Mouse (Mus musculus): ENCODE data around the gene Olfr781. TPM values are rescaled to one million over a fixed set of nuclear protein-coding genes. Genes with fewer than 3 reads are reported as not detected.

Olfr781 gene
- not detected for polyA plus RNA-seq (2015; fragmentation: Illumina TruSeq; extraction: RNeasy Lipid Tissue Mini Kit (QIAGEN cat#74804); ENCODE audit: insufficient read depth, low replicate concordance)

DNA sequence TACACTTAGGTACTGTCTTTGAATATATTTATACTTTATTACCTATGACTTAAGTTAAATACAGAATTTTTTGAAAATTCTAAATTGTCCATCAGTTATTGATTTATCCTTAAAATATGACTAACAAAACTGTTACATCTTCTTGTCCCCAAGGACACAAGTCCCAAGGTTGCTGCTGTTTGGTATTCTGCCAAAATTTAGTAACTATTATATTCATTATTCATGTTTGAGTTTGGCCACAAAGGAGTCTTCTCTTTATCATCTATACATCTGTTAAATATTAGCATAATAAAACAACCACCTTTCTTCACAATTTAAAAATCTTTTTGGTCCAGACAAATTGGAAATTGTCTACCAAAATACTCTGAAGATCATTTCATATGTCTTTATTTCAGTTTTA lies at the start of gene Olfr781:
Gene Olfr781 (plus strand): TSS at position 301 of the 400 bp plus-strand sequence.

DNA sequence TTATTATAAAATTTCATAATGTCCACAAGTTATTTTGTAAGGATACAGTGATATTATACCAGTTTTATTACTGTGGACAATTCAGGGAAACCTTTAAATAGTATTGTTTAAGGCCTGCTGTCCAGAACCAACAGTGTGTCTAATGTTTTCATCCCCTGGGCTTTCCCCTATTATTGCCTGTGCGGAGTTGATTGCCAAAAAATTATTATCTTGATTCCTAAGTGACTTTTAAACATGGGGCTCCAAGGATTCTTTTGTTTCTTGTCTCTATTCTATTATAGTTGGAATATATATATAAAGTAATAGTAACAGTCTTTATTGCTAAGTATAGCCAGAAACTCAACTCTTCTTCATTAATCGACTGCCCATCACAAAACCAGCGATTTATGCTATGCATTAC lies 10.8 kb upstream of the Olfr781 start, which contains the start of gene Olfr780:
Gene Olfr780 (plus strand): TSS at position 301 of the 400 bp plus-strand sequence.

DNA sequence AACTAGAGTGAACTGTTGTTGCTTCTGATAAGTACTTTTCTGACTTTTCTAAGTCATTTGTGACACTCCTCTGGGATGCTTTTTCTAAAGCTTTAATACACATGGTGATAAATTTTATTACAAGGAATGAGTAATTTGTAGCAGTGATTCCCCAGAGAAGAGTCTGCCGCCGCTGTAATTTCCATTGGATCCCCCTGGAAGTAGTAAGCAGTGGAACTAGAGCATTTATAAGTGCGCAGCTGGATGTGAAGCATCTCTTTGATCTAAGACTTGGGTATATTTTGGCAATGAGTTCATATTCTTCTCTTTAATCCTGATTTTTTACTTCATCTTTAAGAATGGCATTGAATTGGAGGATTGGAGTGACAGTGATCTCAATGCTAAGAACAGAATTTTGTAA lies 19.9 kb downstream of the Olfr781 start, which contains the start of gene Olfr782:
Gene Olfr782 (plus strand): TSS at position 301 of the 400 bp plus-strand sequence.

Other genes starting within 250 kb of the Olfr781 start
- gene Olfr767, start 245.9 kb upstream of the Olfr781 start, polyA plus RNA-seq (2015; fragmentation: Illumina TruSeq; extraction: RNeasy Lipid Tissue Mini Kit (QIAGEN cat#74804); ENCODE audit: insufficient read depth, low replicate concordance) = not detected
- not detected for gene Olfr768, start 229.5 kb upstream of the Olfr781 start, polyA plus RNA-seq (2015; fragmentation: Illumina TruSeq; extraction: RNeasy Lipid Tissue Mini Kit (QIAGEN cat#74804); ENCODE audit: insufficient read depth, low replicate concordance)
- gene Olfr769, start 211.0 kb upstream of the Olfr781 start, polyA plus RNA-seq (2015; fragmentation: Illumina TruSeq; extraction: RNeasy Lipid Tissue Mini Kit (QIAGEN cat#74804); ENCODE audit: insufficient read depth, low replicate concordance) = not detected
- gene Olfr770, start 189.9 kb upstream of the Olfr781 start, polyA plus RNA-seq (2015; fragmentation: Illumina TruSeq; extraction: RNeasy Lipid Tissue Mini Kit (QIAGEN cat#74804); ENCODE audit: insufficient read depth, low replicate concordance) = not detected
- not detected for gene Olfr771, start 164.1 kb upstream of the Olfr781 start, polyA plus RNA-seq (2015; fragmentation: Illumina TruSeq; extraction: RNeasy Lipid Tissue Mini Kit (QIAGEN cat#74804); ENCODE audit: insufficient read depth, low replicate concordance)
- not detected for gene Olfr772, start 150.9 kb upstream of the Olfr781 start, polyA plus RNA-seq (2015; fragmentation: Illumina TruSeq; extraction: RNeasy Lipid Tissue Mini Kit (QIAGEN cat#74804); ENCODE audit: insufficient read depth, low replicate concordance)
- not detected for gene Olfr773, start 141.4 kb upstream of the Olfr781 start, polyA plus RNA-seq (2015; fragmentation: Illumina TruSeq; extraction: RNeasy Lipid Tissue Mini Kit (QIAGEN cat#74804); ENCODE audit: insufficient read depth, low replicate concordance)
- gene Olfr774, start 92.7 kb upstream of the Olfr781 start, polyA plus RNA-seq (2015; fragmentation: Illumina TruSeq; extraction: RNeasy Lipid Tissue Mini Kit (QIAGEN cat#74804); ENCODE audit: insufficient read depth, low replicate concordance) = not detected
- not detected for gene Olfr775, start 80.4 kb upstream of the Olfr781 start, polyA plus RNA-seq (2015; fragmentation: Illumina TruSeq; extraction: RNeasy Lipid Tissue Mini Kit (QIAGEN cat#74804); ENCODE audit: insufficient read depth, low replicate concordance)
- not detected for gene Olfr776, start 69.7 kb upstream of the Olfr781 start, polyA plus RNA-seq (2015; fragmentation: Illumina TruSeq; extraction: RNeasy Lipid Tissue Mini Kit (QIAGEN cat#74804); ENCODE audit: insufficient read depth, low replicate concordance)
- gene Olfr777, start 57.4 kb upstream of the Olfr781 start, polyA plus RNA-seq (2015; fragmentation: Illumina TruSeq; extraction: RNeasy Lipid Tissue Mini Kit (QIAGEN cat#74804); ENCODE audit: insufficient read depth, low replicate concordance) = not detected
- gene Olfr780, start 10.7 kb upstream of the Olfr781 start, polyA plus RNA-seq (2015; fragmentation: Illumina TruSeq; extraction: RNeasy Lipid Tissue Mini Kit (QIAGEN cat#74804); ENCODE audit: insufficient read depth, low replicate concordance) = not detected
- not detected for gene Olfr782, start 20.0 kb downstream of the Olfr781 start, polyA plus RNA-seq (2015; fragmentation: Illumina TruSeq; extraction: RNeasy Lipid Tissue Mini Kit (QIAGEN cat#74804); ENCODE audit: insufficient read depth, low replicate concordance)
- gene Olfr784, start 55.2 kb downstream of the Olfr781 start, polyA plus RNA-seq (2015; fragmentation: Illumina TruSeq; extraction: RNeasy Lipid Tissue Mini Kit (QIAGEN cat#74804); ENCODE audit: insufficient read depth, low replicate concordance) = not detected
- gene Olfr785, start 76.6 kb downstream of the Olfr781 start, polyA plus RNA-seq (2015; fragmentation: Illumina TruSeq; extraction: RNeasy Lipid Tissue Mini Kit (QIAGEN cat#74804); ENCODE audit: insufficient read depth, low replicate concordance) = not detected
- gene Olfr786, start 98.5 kb downstream of the Olfr781 start, polyA plus RNA-seq (2015; fragmentation: Illumina TruSeq; extraction: RNeasy Lipid Tissue Mini Kit (QIAGEN cat#74804); ENCODE audit: insufficient read depth, low replicate concordance) = not detected
- gene Olfr787, start 133.0 kb downstream of the Olfr781 start, polyA plus RNA-seq (2015; fragmentation: Illumina TruSeq; extraction: RNeasy Lipid Tissue Mini Kit (QIAGEN cat#74804); ENCODE audit: insufficient read depth, low replicate concordance) = not detected
- gene Olfr788, start 142.1 kb downstream of the Olfr781 start, polyA plus RNA-seq (2015; fragmentation: Illumina TruSeq; extraction: RNeasy Lipid Tissue Mini Kit (QIAGEN cat#74804); ENCODE audit: insufficient read depth, low replicate concordance) = not detected
- gene Olfr789, start 155.9 kb downstream of the Olfr781 start, polyA plus RNA-seq (2015; fragmentation: Illumina TruSeq; extraction: RNeasy Lipid Tissue Mini Kit (QIAGEN cat#74804); ENCODE audit: insufficient read depth, low replicate concordance) = not detected
- gene Olfr790, start 169.6 kb downstream of the Olfr781 start, polyA plus RNA-seq (2015; fragmentation: Illumina TruSeq; extraction: RNeasy Lipid Tissue Mini Kit (QIAGEN cat#74804); ENCODE audit: insufficient read depth, low replicate concordance) = not detected
- gene Olfr791, start 192.9 kb downstream of the Olfr781 start, polyA plus RNA-seq (2015; fragmentation: Illumina TruSeq; extraction: RNeasy Lipid Tissue Mini Kit (QIAGEN cat#74804); ENCODE audit: insufficient read depth, low replicate concordance) = not detected
- gene Olfr792, start 210.3 kb downstream of the Olfr781 start, polyA plus RNA-seq (2015; fragmentation: Illumina TruSeq; extraction: RNeasy Lipid Tissue Mini Kit (QIAGEN cat#74804); ENCODE audit: insufficient read depth, low replicate concordance) = not detected
- gene Olfr794, start 238.8 kb downstream of the Olfr781 start, polyA plus RNA-seq (2015; fragmentation: Illumina TruSeq; extraction: RNeasy Lipid Tissue Mini Kit (QIAGEN cat#74804); ENCODE audit: insufficient read depth, low replicate concordance) = not detected